Mouse (Mus musculus): ENCODE results near the gene Ints1. TPM values are rescaled to one million over a fixed set of nuclear protein-coding genes. Genes with fewer than 3 reads are reported as not detected.

The Ints1 gene
- polyA plus RNA-seq, 1 experiment from 2014 or later: 22.2 TPM

- no peaks in the 10 kb centered on the region for H3K9me3 ChIP-seq
- H3K4me2 ChIP-seq (replicated peaks): peak overlapping the region; percentile 53
- ATAC-seq: 0 out of 2 replicates have a peak, but pooled peaks have one; percentile 5
- WGBS: 57% methylated on average over 20 of the region's 20 CpGs
- peak overlapping the region; percentile 43; the same call in 1 of the 2 replicates for H3K4me3 ChIP-seq (replicated peaks)
- H3K9ac ChIP-seq: peak overlapping the region; percentile 26
- peaks cover 9% of the 10 kb centered on the region; the same call in 1 of the 2 replicates for H3K27me3 ChIP-seq (replicated peaks)
- peaks cover 18% of the 10 kb centered on the region for H3K4me1 ChIP-seq (replicated peaks)
- H3K36me3 ChIP-seq: no peaks in the 10 kb centered on the region
- H3K27ac ChIP-seq: 0 out of 2 replicates have a peak overlapping the region, but pooled peaks have one; percentile 23
Measured at GRCm38 (mm10) chr5:139812398-139813125, 37.1 kb upstream of the Ints1 start.

DNA sequence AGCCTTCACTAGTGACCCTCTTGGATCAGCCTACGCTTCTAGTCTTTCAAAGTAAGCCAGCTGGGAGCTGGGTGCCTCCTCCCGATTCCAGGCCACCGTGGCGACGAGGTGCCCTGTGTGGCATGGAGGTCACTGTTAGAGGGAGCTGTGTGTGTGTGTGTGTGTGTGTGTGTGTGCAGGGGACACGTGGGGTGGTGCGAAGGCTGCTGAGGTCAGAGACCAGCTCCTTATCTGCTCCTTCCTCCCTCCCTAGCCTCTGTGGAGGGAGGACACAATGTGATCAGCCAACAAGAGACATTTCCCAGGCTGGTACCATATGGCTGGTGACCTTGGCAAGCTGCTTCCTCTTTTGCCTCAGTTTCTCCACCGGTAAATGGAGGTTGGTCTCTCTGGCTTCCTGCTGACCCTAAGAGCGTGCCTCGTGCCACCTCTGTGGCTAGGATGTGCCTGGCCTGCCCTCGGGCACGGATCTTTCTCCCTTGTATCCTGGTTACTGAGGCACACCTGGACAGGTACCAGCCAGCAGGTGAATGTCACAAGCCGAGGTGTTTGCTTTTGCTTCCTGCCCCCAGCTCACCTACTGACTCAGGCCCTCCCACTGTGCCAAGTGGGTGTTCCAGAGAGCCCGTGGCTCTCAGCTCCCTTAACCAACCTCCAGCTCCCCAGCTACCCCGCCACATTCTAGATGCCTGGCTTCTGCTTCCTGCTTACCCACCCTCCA lies 36.4 kb upstream of the Ints1 start:
- Histone ChIP-seq H3K4me1 (replicated peaks) (peaks cover 18% of the 10 kb centered on the region), H3K4me2 (replicated peaks) (peak overlapping the region; percentile 53), H3K9me3 (no peaks in the 10 kb centered on the region), H3K9ac (no peak overlapping the region), H3K27me3 (replicated peaks) (peaks cover 9% of the 10 kb centered on the region; the same call in 1 of the 2 replicates), H3K27ac (peak overlapping the region; percentile 22; the same call in 1 of the 2 replicates), H3K4me3 (replicated peaks) (no peak overlapping the region), H3K36me3 (0 out of 2 replicates have a peak, but pooled peaks cover 3% of the 10 kb centered on the region)
- 74% methylated on average over 15 of the region's 15 CpGs for WGBS
- peak; percentile 10; the same call in 1 of the 2 replicates for ATAC-seq

DNA sequence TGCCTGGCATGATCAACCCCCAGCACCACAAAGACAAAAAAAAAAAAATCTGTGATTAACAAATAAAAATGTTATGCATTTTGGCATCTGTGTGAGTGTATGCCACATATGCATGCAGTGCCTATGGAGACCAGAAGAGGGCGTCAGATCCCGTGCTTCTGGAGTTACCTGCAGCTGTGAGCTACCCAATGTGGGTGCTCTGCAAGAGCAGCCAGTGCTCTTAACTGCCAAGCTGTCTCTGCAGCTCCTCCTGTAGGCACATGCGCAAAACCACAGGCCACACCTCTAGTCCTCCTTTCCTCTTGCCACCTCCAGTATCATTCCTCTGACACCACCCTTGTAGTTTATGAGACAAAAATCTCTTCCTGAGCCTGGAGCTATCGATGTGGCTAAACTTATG lies 33.9 kb upstream of the Ints1 start:
- H3K4me1 ChIP-seq (replicated peaks): peaks cover 19% of the 10 kb centered on the region; the same call in 1 of the 2 replicates
- no peak overlapping the region for H3K27ac ChIP-seq
- H3K27me3 ChIP-seq (replicated peaks): peaks cover 7% of the 10 kb centered on the region; the same call in 1 of the 2 replicates
- 61% methylated on average over 4 of the region's 4 CpGs for WGBS
- no peaks in the 10 kb centered on the region for H3K9me3 ChIP-seq
- H3K9ac ChIP-seq: no peak overlapping the region
- no peak overlapping the region for H3K4me2 ChIP-seq (replicated peaks)
- no peak for ATAC-seq
- no peak overlapping the region for H3K4me3 ChIP-seq (replicated peaks)
- 0 out of 2 replicates have a peak, but pooled peaks cover 3% of the 10 kb centered on the region for H3K36me3 ChIP-seq

DNA sequence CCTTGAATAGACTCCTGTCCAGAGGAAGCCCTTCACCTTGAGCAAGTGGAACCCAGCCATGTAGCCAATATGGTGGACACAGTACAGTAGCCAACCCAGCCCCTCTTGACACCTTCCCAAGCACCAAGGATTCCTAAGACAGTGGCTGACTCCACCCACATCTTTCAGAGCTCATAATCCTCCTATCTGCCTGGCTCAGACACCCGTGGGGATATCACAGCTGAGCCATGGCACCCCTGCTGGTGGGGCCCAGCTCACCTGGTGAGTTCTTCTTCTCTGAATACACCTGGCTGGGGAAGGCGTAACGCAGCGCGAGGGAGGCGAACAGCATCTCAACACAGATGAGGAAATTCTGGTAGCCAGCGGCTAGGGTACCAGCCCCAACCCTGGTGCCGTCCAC lies 30.4 kb upstream of the Ints1 start:
- Histone ChIP-seq H3K4me1 (replicated peaks) (peaks cover 21% of the 10 kb centered on the region), H3K27ac (no peak overlapping the region), H3K27me3 (replicated peaks) (no peaks in the 10 kb centered on the region), H3K36me3 (peaks cover 3% of the 10 kb centered on the region), H3K9me3 (no peaks in the 10 kb centered on the region), H3K4me2 (replicated peaks) (no peak overlapping the region), H3K4me3 (replicated peaks) (no peak overlapping the region), H3K9ac (no peak overlapping the region)
- no peak for ATAC-seq
- 90% methylated on average over 8 of the region's 8 CpGs for whole genome bisulfite sequencing

DNA sequence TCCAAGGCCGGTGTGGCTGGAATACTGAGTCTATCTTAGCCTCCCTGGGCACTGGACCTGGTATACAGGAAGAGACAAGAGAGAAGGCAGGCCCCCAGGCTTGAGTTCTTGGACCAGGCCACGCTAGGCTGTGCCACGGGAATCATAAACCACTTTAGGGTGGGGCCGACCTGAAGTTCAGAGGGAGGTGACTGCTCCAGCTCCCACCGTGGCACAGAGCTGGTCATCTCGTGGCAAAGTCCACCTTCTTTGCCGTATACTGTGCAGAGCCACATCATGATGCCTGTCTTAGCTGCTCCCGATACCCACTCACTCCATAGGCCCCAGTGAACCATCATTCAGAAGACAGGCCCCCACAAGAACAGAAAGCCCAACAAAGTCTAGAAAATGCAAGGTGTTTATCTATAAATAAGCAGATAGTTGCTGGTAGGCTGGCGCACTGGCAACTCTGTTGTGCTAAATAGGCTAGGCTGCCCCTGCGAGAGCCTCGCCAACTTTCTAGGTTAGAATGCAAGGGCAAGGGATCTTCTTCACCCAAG lies 29.2 kb upstream of the Ints1 start:
- WGBS: 77% methylated on average over 11 of the region's 11 CpGs
- peak; percentile 66 for ATAC-seq

DNA sequence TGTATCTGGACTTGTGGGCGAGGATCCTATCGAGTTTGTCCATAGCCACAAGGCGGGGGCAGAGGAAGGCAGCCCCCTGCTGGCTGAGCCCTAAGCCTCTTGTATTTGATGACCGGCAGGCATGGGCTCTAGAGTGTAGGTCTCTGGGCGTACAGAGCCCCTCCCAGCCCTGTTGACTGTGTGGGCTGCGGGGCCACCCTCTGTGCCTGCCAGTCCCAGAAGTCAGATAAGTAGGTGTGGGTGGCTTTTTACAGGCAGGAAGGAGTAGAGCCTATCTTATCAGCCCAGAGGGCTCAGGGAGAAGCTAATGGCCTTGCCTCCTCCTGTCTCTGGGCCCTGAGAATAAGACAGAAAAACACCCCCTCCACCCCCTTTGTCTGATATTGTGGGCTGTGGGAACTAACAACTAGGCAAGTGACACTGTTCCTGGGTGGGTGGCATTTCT lies 28.7 kb upstream of the Ints1 start:
- peak overlapping the region; percentile 32; the same call in 1 of the 2 replicates for H3K4me2 ChIP-seq (replicated peaks)
- peak overlapping the region; percentile 54 for H3K27ac ChIP-seq
- H3K9ac ChIP-seq: no peak overlapping the region
- H3K4me1 ChIP-seq (replicated peaks): peaks cover 21% of the 10 kb centered on the region
- no peaks in the 10 kb centered on the region for H3K9me3 ChIP-seq
- WGBS: 11% methylated on average over 6 of the region's 6 CpGs
- no peak overlapping the region for H3K4me3 ChIP-seq (replicated peaks)
- H3K36me3 ChIP-seq: peaks cover 17% of the 10 kb centered on the region
- H3K27me3 ChIP-seq (replicated peaks): no peaks in the 10 kb centered on the region
- peak; percentile 85 for ATAC-seq

More for the DNA sequence above, 29.2 kb upstream of the Ints1 start:
- Histone ChIP-seq H3K27me3 (replicated peaks) (no peaks in the 10 kb centered on the region), H3K9me3 (no peaks in the 10 kb centered on the region), H3K4me2 (replicated peaks) (no peak overlapping the region), H3K9ac (no peak overlapping the region), H3K27ac (peak overlapping the region; percentile 54), H3K4me3 (replicated peaks) (no peak overlapping the region), H3K36me3 (peaks cover 16% of the 10 kb centered on the region), H3K4me1 (replicated peaks) (peaks cover 21% of the 10 kb centered on the region)

DNA sequence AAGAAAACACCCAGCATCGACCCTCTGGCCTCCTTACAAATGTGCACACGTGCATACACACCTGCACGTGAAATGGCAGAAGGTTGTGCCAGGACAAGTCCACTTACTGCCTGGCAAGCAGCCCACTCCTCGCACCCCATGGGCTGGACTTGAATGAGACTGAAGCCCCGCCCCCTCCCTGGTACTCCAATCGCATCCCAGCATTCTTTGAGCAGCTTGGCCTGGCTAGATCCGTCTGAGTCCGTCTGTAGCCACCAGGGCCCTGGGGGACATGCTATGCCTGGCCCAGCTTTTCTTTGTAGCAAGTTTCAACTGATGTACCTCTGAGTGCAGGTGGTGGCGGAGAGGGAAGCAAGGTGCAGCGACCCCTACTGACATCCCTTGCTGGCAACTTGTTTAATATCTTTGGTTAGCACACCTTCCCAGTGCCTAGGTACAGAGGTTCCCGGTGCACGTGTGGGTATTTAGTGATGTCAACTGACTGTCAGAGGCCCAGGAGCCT lies 28.2 kb upstream of the Ints1 start:
- peak; percentile 63 for ATAC-seq
- no peaks in the 10 kb centered on the region for H3K9me3 ChIP-seq
- no peak overlapping the region for H3K9ac ChIP-seq
- H3K27me3 ChIP-seq (replicated peaks): no peaks in the 10 kb centered on the region
- H3K4me1 ChIP-seq (replicated peaks): peaks cover 21% of the 10 kb centered on the region
- H3K27ac ChIP-seq: peak overlapping the region; percentile 54; the same call in 1 of the 2 replicates
- no peak overlapping the region for H3K4me3 ChIP-seq (replicated peaks)
- peaks cover 17% of the 10 kb centered on the region for H3K36me3 ChIP-seq
- 11% methylated on average over 12 of the region's 12 CpGs for WGBS
- peak overlapping the region; percentile 32 for H3K4me2 ChIP-seq (replicated peaks)

- 72% methylated on average over 8 of the region's 8 CpGs for WGBS
- Histone ChIP-seq H3K4me1 (replicated peaks) (peaks cover 26% of the 10 kb centered on the region), H3K9ac (no peak overlapping the region), H3K36me3 (peaks cover 17% of the 10 kb centered on the region), H3K4me3 (replicated peaks) (no peak overlapping the region), H3K27ac (no peak overlapping the region; the same call in 1 of the 2 replicates), H3K9me3 (no peaks in the 10 kb centered on the region), H3K4me2 (replicated peaks) (no peak overlapping the region), H3K27me3 (replicated peaks) (no peaks in the 10 kb centered on the region)
- peak; percentile 37; the same call in 1 of the 2 replicates for ATAC-seq
Measured at GRCm38 (mm10) chr5:139803165-139803564, 27.7 kb upstream of the Ints1 start.

DNA sequence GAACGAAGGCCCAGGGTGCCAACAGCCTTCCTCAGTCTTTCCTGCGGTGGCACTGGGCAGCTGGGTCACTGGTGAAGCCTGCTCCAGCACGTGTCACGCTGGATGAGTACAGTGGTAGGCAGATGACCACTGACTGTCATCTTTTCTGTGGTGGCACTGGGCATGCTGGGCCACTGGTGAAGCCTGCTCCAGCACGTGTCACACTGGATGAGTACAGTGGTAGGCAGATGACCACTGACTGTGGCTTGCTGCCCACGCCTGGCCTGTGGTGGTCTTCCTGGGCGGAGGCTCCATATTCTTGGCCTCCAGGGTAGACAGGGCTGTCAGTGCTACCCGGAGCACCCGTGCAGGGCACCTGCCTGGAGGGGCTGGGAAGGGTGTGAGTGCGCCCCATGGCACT lies 26.4 kb upstream of the Ints1 start:
- Histone ChIP-seq H3K4me1 (replicated peaks) (peaks cover 39% of the 10 kb centered on the region), H3K4me3 (replicated peaks) (no peak overlapping the region), H3K4me2 (replicated peaks) (no peak overlapping the region), H3K9me3 (no peaks in the 10 kb centered on the region), H3K27me3 (replicated peaks) (no peaks in the 10 kb centered on the region), H3K9ac (no peak overlapping the region), H3K36me3 (peaks cover 14% of the 10 kb centered on the region), H3K27ac (no peak overlapping the region)
- WGBS: 89% methylated on average over 10 of the region's 10 CpGs
- no peak for ATAC-seq

DNA sequence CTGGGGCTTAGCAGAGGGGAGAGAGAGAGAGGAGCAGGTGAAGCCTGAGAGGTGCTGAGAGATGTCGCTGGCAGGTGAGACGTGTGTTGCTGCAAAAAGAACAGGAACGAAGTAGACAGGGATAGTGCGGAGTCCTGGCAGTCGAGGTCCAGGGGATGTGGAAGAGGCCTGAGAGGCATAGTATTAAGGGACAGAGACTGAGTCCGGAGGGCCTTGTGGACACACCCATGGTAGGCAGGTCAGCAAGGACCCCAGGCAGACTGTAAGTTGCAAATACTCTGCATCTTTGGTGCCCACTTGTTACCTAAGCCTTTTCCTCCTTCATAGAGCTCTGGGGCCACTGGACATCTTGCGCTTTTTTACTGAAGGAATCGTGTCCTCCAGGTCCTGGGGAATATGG lies 25.8 kb upstream of the Ints1 start:
- H3K36me3 ChIP-seq: peaks cover 14% of the 10 kb centered on the region
- H3K4me1 ChIP-seq (replicated peaks): peaks cover 45% of the 10 kb centered on the region
- 89% methylated on average over 8 of the region's 8 CpGs for WGBS
- H3K4me2 ChIP-seq (replicated peaks): no peak overlapping the region
- H3K4me3 ChIP-seq (replicated peaks): no peak overlapping the region
- no peak overlapping the region for H3K9ac ChIP-seq
- no peak overlapping the region for H3K27ac ChIP-seq
- ATAC-seq: no peak
- H3K27me3 ChIP-seq (replicated peaks): no peaks in the 10 kb centered on the region
- no peaks in the 10 kb centered on the region for H3K9me3 ChIP-seq

DNA sequence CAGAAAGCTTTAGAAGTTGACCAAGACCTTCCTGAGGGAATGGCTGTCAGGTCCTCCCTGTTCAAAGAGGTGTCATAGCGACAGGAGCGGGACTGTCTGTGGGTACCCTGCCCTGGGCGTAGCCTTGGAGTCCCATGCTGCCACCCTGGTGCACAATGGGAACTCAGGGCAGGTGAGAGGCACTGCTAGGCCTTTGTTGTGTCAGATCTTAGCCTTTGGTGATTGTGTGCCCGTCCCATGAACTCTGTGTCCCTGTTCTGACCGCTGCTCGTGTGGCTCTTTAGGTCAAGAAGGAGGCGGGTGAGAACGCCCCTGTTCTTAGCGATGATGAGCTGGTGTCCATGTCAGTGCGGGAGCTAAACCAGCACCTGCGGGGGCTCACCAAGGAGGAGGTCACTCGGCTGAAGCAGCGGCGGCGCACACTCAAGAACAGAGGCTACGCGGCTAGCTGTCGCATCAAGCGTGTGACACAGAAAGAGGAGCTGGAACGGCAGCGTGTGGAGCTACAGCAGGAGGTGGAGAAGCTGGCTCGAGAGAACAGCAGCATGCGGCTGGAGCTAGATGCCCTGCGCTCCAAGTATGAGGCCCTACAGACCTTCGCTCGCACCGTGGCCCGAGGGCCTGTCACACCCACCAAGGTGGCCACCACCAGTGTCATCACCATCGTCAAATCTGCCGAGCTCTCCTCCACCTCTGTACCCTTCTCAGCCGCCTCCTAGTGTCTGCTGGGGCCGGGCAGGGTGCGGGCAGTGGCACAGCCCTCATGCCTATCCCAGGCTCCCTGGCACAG lies 24.5 kb upstream of the Ints1 start:
- no peak overlapping the region for H3K4me3 ChIP-seq (replicated peaks)
- H3K27ac ChIP-seq: no peak overlapping the region
- peaks cover 14% of the 10 kb centered on the region for H3K36me3 ChIP-seq
- no peaks in the 10 kb centered on the region for H3K9me3 ChIP-seq
- no peak for ATAC-seq
- WGBS: 94% methylated on average over 33 of the region's 33 CpGs
- peaks cover 57% of the 10 kb centered on the region for H3K4me1 ChIP-seq (replicated peaks)
- H3K27me3 ChIP-seq (replicated peaks): no peaks in the 10 kb centered on the region
- no peak overlapping the region for H3K9ac ChIP-seq
- no peak overlapping the region for H3K4me2 ChIP-seq (replicated peaks)
